Mouse (Mus musculus): Measurements from ENCODE around the gene Ift43.

Ift43 gene

GRCm38 (mm10) chr12:86173314-86173713 is 91.0 kb downstream of the Ift43 start:
- no peak for DNase-seq (ENCODE audit: low read depth, low spot score)

- no peak for DNase-seq (ENCODE audit: low read depth, low spot score)
These were observed 92.0 kb downstream of the Ift43 start for GRCm38 (mm10) chr12:86174369-86174768.

GRCm38 (mm10) chr12:86175476-86175942 is 93.2 kb downstream of the Ift43 start:
- DNase-seq (ENCODE audit: low read depth, low spot score), result no peak

GRCm38 (mm10) chr12:86176675-86177339 is 94.5 kb downstream of the Ift43 start:
- DNase-seq (ENCODE audit: low read depth, low spot score), result no peak

GRCm38 (mm10) chr12:86179266-86179665 is 96.9 kb downstream of the Ift43 start:
- DNase-seq (ENCODE audit: low read depth, low spot score), result no peak

GRCm38 (mm10) chr12:86181320-86181751 is 99.0 kb downstream of the Ift43 start:
- DNase-seq (ENCODE audit: low read depth, low spot score), result no peak

GRCm38 (mm10) chr12:86181879-86182278 is 99.5 kb downstream of the Ift43 start:
- no peak for DNase-seq (ENCODE audit: low read depth, low spot score)

GRCm38 (mm10) chr12:86182414-86182813 is 100.1 kb downstream of the Ift43 start:
- no peak for DNase-seq (ENCODE audit: low read depth, low spot score)

- DNase-seq (ENCODE audit: low read depth, low spot score), result no peak
These were observed 105.8 kb downstream of the Ift43 start for GRCm38 (mm10) chr12:86188161-86188560.

GRCm38 (mm10) chr12:86189601-86190323 is 107.4 kb downstream of the Ift43 start:
- DNase-seq (ENCODE audit: low read depth, low spot score), result no peak

GRCm38 (mm10) chr12:86192036-86192449 is 109.7 kb downstream of the Ift43 start:
- DNase-seq (ENCODE audit: low read depth, low spot score), result no peak

GRCm38 (mm10) chr12:86196944-86197343 is 114.6 kb downstream of the Ift43 start:
- no peak for DNase-seq (ENCODE audit: low read depth, low spot score)

GRCm38 (mm10) chr12:86203443-86204057 is 121.2 kb downstream of the Ift43 start:
- no peak for DNase-seq (ENCODE audit: low read depth, low spot score)

GRCm38 (mm10) chr12:86211099-86211520 is 128.8 kb downstream of the Ift43 start:
- DNase-seq (ENCODE audit: low read depth, low spot score), result no peak
